In the genomic region with DNA sequence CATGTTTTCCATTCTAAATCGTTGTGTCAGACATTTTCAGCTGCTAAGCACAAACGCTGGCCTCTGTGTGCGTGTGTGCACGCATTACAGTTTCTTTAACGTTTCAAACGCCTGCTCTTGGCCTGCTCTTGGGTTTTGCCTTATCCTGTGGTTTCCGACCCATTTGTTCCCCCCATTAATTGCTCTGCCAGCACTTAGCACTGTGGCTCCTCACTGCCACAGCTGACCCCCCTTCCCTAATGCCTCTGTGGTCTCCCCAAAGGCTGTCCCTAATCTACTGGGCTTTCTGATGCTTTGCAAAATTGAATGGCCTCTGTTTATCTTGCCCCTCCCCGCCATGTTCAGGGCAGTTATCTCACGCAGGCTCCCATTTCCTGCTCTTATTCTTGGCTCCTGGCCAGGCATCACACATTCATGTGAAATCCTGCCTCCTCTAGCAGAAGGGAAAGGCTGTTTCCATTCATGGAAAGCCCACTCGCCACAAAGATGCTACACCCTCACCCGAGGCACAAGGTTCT, we compare ENCODE assay signal across 8 mouse cellular contexts.
DNase-seq lines count a peak whose midpoint lies in the region; ATAC-seq and TF ChIP-seq lines count a peak whose summit lies in the region.

No protein-coding gene starts in this region.

- no peaks in the 10 kb centered on the region for H3K27me3 ChIP-seq in limb, embryonic 10.5 days (ENCODE audit: low read depth, poor library complexity, severe bottlenecking)
- H3K27me3 ChIP-seq in midbrain, embryonic 12.5 days, result no peaks in the 10 kb centered on the region
- no peaks in the 10 kb centered on the region for H3K27me3 ChIP-seq in thymus, adult 2 months (ENCODE audit: control insufficient read depth, insufficient read depth, low read length)

- DNase-seq in brain, adult 2 months (ENCODE audit: low read depth, low spot score), result peak; percentile 7
- peak; percentile 32 for DNase-seq in fibroblast of lung, adult 2 months (ENCODE audit: low read depth)
- DNase-seq in heart, postnatal 4 days, result peak; percentile 72
- no peak for DNase-seq in limb, embryonic 10.5 days (ENCODE audit: low spot score)
- no peak for DNase-seq in thymus, adult 2 months
- no peak for DNase-seq in left cerebral cortex, postnatal 36 days (ENCODE audit: low spot score in 2 of 2)
- no peak for DNase-seq in right cerebral cortex, postnatal 36 days (ENCODE audit: low spot score in 2 of 2)

- H3K9ac ChIP-seq in midbrain, embryonic 12.5 days (replicated peaks), result no peak overlapping the region

- no peak for TF ChIP-seq POLR2A in thymus, adult 2 months (IDR thresholded peaks at IDR 0.05; ENCODE audit: control insufficient read depth, extremely low read depth, insufficient read depth, low read length, poor library complexity)

- WGBS in limb, embryonic 10.5 days, result 49% methylated on average over 11 of the region's 11 CpGs
- WGBS in midbrain, embryonic 12.5 days, result 56% methylated on average over 11 of the region's 11 CpGs
- 38% methylated on average over 11 of the region's 11 CpGs for WGBS in thymus, adult 2 months

- no peak overlapping the region for H3K4me3 ChIP-seq in limb, embryonic 10.5 days
- no peak overlapping the region for H3K4me3 ChIP-seq in midbrain, embryonic 12.5 days
- H3K4me3 ChIP-seq in thymus, adult 2 months (ENCODE audit: control insufficient read depth, insufficient read depth, low read length), result no peak overlapping the region

- peaks cover 22% of the 10 kb centered on the region for H3K4me1 ChIP-seq in limb, embryonic 10.5 days
- H3K4me1 ChIP-seq in midbrain, embryonic 12.5 days, result 0 out of 2 replicates have a peak, but pooled peaks cover 9% of the 10 kb centered on the region
- no peaks in the 10 kb centered on the region for H3K4me1 ChIP-seq in thymus, adult 2 months (replicated peaks; ENCODE audit: control insufficient read depth, insufficient read depth, low read length)

- intact Hi-C loops in left cerebral cortex, postnatal 36 days (cut with DNase I), result no loop called here

- H3K27ac ChIP-seq in limb, embryonic 10.5 days, result peak overlapping the region; percentile 37; the same call in 1 of the 2 replicates
- peak overlapping the region; percentile 39; the same call in 1 of the 2 replicates for H3K27ac ChIP-seq in midbrain, embryonic 12.5 days (replicated peaks)
- H3K27ac ChIP-seq in thymus, adult 2 months (ENCODE audit: control insufficient read depth, insufficient read depth, low read length), result no peak overlapping the region

- peak; percentile 47; the same call in 1 of the 2 replicates for ATAC-seq in midbrain, embryonic 12.5 days (ENCODE audit: low FRiP score, low read depth)

- H3K36me3 ChIP-seq in limb, embryonic 10.5 days, result no peaks in the 10 kb centered on the region
- H3K36me3 ChIP-seq in midbrain, embryonic 12.5 days, result no peaks in the 10 kb centered on the region
- no peaks in the 10 kb centered on the region for H3K36me3 ChIP-seq in thymus, adult 2 months (ENCODE audit: control insufficient read depth, insufficient read depth, low read length)

- H3K9me3 ChIP-seq in limb, embryonic 10.5 days (replicated peaks), result no peaks in the 10 kb centered on the region
- no peaks in the 10 kb centered on the region for H3K9me3 ChIP-seq in midbrain, embryonic 12.5 days

- no peak overlapping the region for H3K4me2 ChIP-seq in midbrain, embryonic 12.5 days (replicated peaks)

- no peak for TF ChIP-seq CTCF in thymus, adult 2 months (IDR thresholded peaks at IDR 0.05; ENCODE audit: borderline replicate concordance, control insufficient read depth, extremely low read depth, insufficient read depth, low read length, poor library complexity)

Comparison
In these comparisons a context has a peak if more than half of its experiments do, and no peak if none do; other contexts are left out.
1. DNase-seq: peak in brain, adult 2 months (single experiment), fibroblast of lung, adult 2 months (single experiment) and heart, postnatal 4 days (single experiment); none in limb, embryonic 10.5 days (single experiment), thymus, adult 2 months (single experiment), left cerebral cortex, postnatal 36 days (0 of 2) and right cerebral cortex, postnatal 36 days (0 of 2).